Mouse (Mus musculus) ES-E14 (cell line): ENCODE results near the gene Abcc3. TPM values are rescaled to one million over a fixed set of nuclear protein-coding genes. Genes with fewer than 3 reads are reported as not detected.
"Not testable (repeated sequence)": the region's sequence is repeated elsewhere in the genome, so short reads cannot be mapped to it uniquely, and the experiment has no call there.

Source experiments
- DNase-seq: peaks from one replicate; pipeline ENCODE4 v3.0.0-alpha.2; 2013; ENCODE audit warnings: low read depth, low spot score
- H3K27ac ChIP-seq: 2 replicates; pipeline ENCODE4 v1.5.1; 2012; ENCODE audit warnings: low read depth, mild to moderate bottlenecking, low read length, moderate library complexity, mixed read lengths; ENCODE audit not compliant: poor library complexity, insufficient read depth, severe bottlenecking
- H3K36me3 ChIP-seq: 2 replicates; pipeline ENCODE4 v1.6.1; 2012; ENCODE audit warnings: mild to moderate bottlenecking, low read length, moderate library complexity, mixed read lengths; ENCODE audit not compliant: control insufficient read depth, poor library complexity, insufficient read depth, severe bottlenecking
- H3K4me1 ChIP-seq, 2 experiments: fragments of 150-350 bp in 1 of 2; sonication (generic) in 1 of 2; 2 replicates each; pipeline ENCODE4 v1.6.1; 2012; ENCODE audit warnings: low read length in 2 of 2, mild to moderate bottlenecking in 1 of 2, mixed read lengths in 1 of 2; ENCODE audit not compliant: control insufficient read depth in 2 of 2, insufficient read depth in 2 of 2, poor library complexity in 1 of 2
- H3K4me3 ChIP-seq, 2 experiments: fragments of 150-350 bp in 1 of 2; sonication (generic) in 1 of 2; 2 replicates each; pipeline ENCODE4 v1.5.1; 2012; ENCODE audit warnings: low read length in 2 of 2, low read depth in 1 of 2, mild to moderate bottlenecking in 1 of 2, mixed read lengths in 1 of 2; ENCODE audit not compliant: insufficient read depth in 1 of 2, poor library complexity in 1 of 2, severe bottlenecking in 1 of 2
- H3K9ac ChIP-seq: 2 replicates; pipeline ENCODE4 v1.6.1; 2012; ENCODE audit warnings: low read depth, mild to moderate bottlenecking, low read length, mixed read lengths; ENCODE audit not compliant: poor library complexity, insufficient read depth, severe bottlenecking
- H3K9me3 ChIP-seq: fragments of 150-350 bp; sonication (generic); 2 replicates; pipeline ENCODE4 v1.6.1; 2012; ENCODE audit warnings: low read depth, mild to moderate bottlenecking, low read length; ENCODE audit not compliant: control insufficient read depth, insufficient read depth
- CHD2 ChIP-seq: IDR thresholded peaks from 2 replicates; pipeline ENCODE4 v1.6.1; 2014; ENCODE audit warnings: mild to moderate bottlenecking, low read depth, low read length, inconsistent platforms
- HCFC1 ChIP-seq: IDR thresholded peaks from 2 replicates; pipeline ENCODE4 v1.6.1; 2012; ENCODE audit warnings: low read length, inconsistent platforms, borderline replicate concordance; ENCODE audit not compliant: insufficient read depth
- MAFK ChIP-seq: IDR thresholded peaks from 2 replicates; pipeline ENCODE4 v1.6.1; 2014; ENCODE audit warnings: mild to moderate bottlenecking, low read depth, low read length, inconsistent platforms; ENCODE audit not compliant: insufficient read depth
- ZC3H11A ChIP-seq: IDR thresholded peaks from 2 replicates; pipeline ENCODE4 v1.6.1; 2012; ENCODE audit warnings: low read depth, mild to moderate bottlenecking, inconsistent platforms, low read length, borderline replicate concordance
- ZNF384 ChIP-seq: IDR thresholded peaks from 2 replicates; pipeline ENCODE4 v1.6.1; 2012; ENCODE audit warnings: low read depth, low read length, inconsistent platforms
- in situ Hi-C, 2 experiments: fragments of 600-800 bp; cut with MboI; formaldehyde crosslinking; loops; one replicate each; pipeline ENCODE4 v1.15.1; 2025; ENCODE audit warnings: low sequenced_read_pairs in 2 of 2, inconsistent platforms in 1 of 2; ENCODE audit not compliant: unreplicated experiment in 2 of 2
- total RNA-seq: library from RNA; depleted of rRNA; stranded (reverse); fragments of 300-350 nt; gene quantifications from 2 replicates; pipeline ENCODE4 v1.2.3, GENCODE M21; 2012

Abcc3 gene
- total RNA-seq, 1 experiment, result 1.5 TPM

DNA sequence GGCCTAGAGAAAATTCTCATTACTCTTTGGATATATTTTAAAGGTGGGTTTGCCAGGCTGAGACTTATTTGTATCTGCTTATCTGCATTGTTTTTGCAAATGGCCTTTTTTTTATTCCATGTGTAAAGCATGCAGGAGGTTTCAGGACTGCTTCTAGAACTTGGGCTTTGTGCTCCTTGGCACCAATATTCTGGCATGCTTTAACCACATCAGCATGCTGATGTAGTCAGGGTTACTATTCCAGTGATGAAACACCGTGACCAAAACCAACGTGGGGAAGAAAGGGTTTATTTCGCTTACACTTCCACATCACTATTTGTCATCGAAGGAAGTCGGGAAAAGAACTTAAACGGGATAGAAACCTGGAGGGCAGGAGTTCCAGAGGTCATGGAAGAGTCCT is 8.2 kb upstream of the Abcc3 start:
- Histone ChIP-seq H3K9me3 (no peaks in the 10 kb centered on the region), H3K4me1 (0 out of 4 replicates have a peak, but pooled peaks cover 2% of the 10 kb centered on the region in 2 experiments), H3K9ac (no peak overlapping the region), H3K4me3 (no peak overlapping the region), H3K36me3 (no peaks in the 10 kb centered on the region), H3K27ac (no peak overlapping the region)
- TF ChIP-seq HCFC1 (no peak), CHD2 (no peak), ZC3H11A (no peak), ZNF384 (no peak), MAFK (no peak)
- in situ Hi-C loops, result no loop called here
- DNase-seq, result no peak

GRCm38 (mm10) chr11:94394107-94394506 is 1.3 kb upstream of the Abcc3 start:
- Histone ChIP-seq H3K4me3 (no peak overlapping the region), H3K9me3 (no peaks in the 10 kb centered on the region), H3K9ac (no peak overlapping the region), H3K36me3 (no peaks in the 10 kb centered on the region), H3K4me1 (no peaks in the 10 kb centered on the region), H3K27ac (no peak overlapping the region)
- in situ Hi-C loops, result no loop called here
- DNase-seq, result no peak
- no peak for TF ChIP-seq ZC3H11A
- TF ChIP-seq HCFC1, result no peak
- no peak for TF ChIP-seq MAFK
- TF ChIP-seq CHD2, result no peak
- no peak for TF ChIP-seq ZNF384

DNA sequence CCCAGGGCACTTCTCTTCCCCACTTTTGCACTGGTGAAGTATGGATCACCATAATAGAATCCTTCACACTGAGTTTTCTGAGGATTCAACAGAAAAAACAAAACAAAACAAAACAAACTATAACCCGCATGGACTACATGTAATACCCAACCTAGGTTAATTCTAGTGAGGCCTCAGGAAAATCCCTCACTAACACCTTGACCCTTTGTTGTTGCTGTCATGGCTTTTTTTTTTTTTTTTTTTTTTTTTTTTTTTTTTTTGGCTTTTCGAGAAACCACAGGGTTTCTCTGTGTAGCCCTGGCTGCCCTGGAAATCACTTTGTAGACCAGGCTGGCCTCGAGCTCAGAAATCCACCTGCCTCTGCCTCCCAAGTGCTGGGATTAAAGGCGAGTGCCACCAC is 693 bp upstream of the Abcc3 start:
- DNase-seq, in situ Hi-C loops: not testable (repeated sequence)

DNA sequence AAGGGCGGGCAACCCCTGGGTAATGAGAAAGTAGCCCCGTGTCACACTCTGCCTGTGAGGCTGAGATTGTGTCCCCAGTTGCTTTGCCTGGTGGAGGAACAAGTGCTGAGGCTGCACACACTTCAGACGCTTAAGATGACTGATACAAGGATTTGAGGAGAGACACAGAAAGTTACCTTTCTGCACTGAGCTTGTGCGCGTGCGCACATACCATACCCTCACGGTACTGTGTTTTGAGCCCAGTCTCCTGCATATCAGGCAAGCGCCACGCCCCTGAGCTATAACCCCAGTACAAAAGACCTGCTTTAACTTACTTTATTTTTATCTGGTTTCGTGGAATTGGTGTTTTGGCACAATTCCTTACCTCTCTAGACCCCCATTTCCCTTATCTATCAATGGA is 1.1 kb downstream of the Abcc3 start:
- no peaks in the 10 kb centered on the region for H3K9me3 ChIP-seq
- H3K4me3 ChIP-seq, result no peak overlapping the region
- H3K9ac ChIP-seq, result no peak overlapping the region
- no peak for DNase-seq
- in situ Hi-C loops, result no loop called here
- H3K36me3 ChIP-seq, result no peaks in the 10 kb centered on the region
- no peak overlapping the region for H3K27ac ChIP-seq
- H3K4me1 ChIP-seq, result no peaks in the 10 kb centered on the region
- no peak for TF ChIP-seq ZC3H11A
- TF ChIP-seq CHD2, result no peak
- TF ChIP-seq HCFC1, result no peak
- TF ChIP-seq MAFK, result no peak
- TF ChIP-seq ZNF384, result no peak

More for the DNA sequence above, 693 bp upstream of the Abcc3 start:
- H3K9me3 ChIP-seq, H3K9ac ChIP-seq, H3K27ac ChIP-seq, H3K4me3 ChIP-seq, H3K4me1 ChIP-seq, H3K36me3 ChIP-seq: not testable (repeated sequence)
- TF ChIP-seq ZNF384, result peak; percentile 80

GRCm38 (mm10) chr11:94390825-94391224 is 2.0 kb downstream of the Abcc3 start:
- H3K4me1 ChIP-seq, result no peaks in the 10 kb centered on the region
- no peak overlapping the region for H3K27ac ChIP-seq
- TF ChIP-seq ZC3H11A (no peak), CHD2 (no peak), ZNF384 (no peak), MAFK (no peak), HCFC1 (no peak)
- no peak overlapping the region for H3K4me3 ChIP-seq
- no peak for DNase-seq
- H3K9me3 ChIP-seq, result no peaks in the 10 kb centered on the region
- H3K36me3 ChIP-seq, result no peaks in the 10 kb centered on the region
- in situ Hi-C loops, result no loop called here
- H3K9ac ChIP-seq, result no peak overlapping the region
